ENCODE assay signal across 8 mouse cellular contexts in the genomic region with DNA sequence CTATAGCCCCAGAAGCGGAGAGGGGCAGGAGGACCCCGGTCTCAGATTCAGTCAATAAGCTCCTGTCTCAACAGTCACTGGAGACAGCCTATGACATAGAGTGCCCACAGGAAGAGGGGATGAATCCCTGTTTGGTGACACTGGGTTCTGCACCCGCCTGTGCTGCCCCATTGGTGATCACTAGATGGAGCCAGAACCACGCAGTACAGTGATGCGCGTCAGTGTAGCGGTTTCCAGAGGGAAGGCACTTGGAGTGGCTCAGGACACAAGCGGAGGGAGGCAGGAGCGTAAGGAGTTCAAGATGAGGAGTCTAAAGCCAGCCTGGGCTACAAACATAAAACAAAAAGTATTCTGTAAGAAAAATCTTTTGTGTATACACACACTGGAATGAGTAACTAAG. TPM values are rescaled to one million over a fixed set of nuclear protein-coding genes. Genes with fewer than 3 reads are reported as not detected.
DNase-seq lines count a peak whose midpoint lies in the region; ATAC-seq and TF ChIP-seq lines count a peak whose summit lies in the region.

No protein-coding gene starts in this region.

- H3K4me2 ChIP-seq in embryonic facial prominence, embryonic 15.5 days (replicated peaks) = no peak overlapping the region
- H3K4me2 ChIP-seq in limb, embryonic 13.5 days (replicated peaks) = no peak overlapping the region
- H3K4me2 ChIP-seq in midbrain, embryonic 14.5 days (ENCODE audit: low read length) = no peak overlapping the region

- peak; percentile 91; the same call in 1 of the 2 replicates for TF ChIP-seq CTCF in small intestine, adult 2 months (IDR thresholded peaks at IDR 0.05; ENCODE audit: extremely low read depth, insufficient read length, insufficient replicate concordance, low read depth, low read length)

- DNase-seq in 416B (ENCODE audit: low read depth) = peak; percentile 58
- DNase-seq in adrenal gland, postnatal 14 days = peak; percentile 88
- peak; percentile 53 to 74 for DNase-seq in heart, adult 9 months (ENCODE audit: low spot score in 2 of 2)
- peak; percentile 79 for DNase-seq in kidney, adult 9 months
- peak; percentile 92 for DNase-seq in midbrain, embryonic 14.5 days

- ATAC-seq in embryonic facial prominence, embryonic 15.5 days (ENCODE audit: insufficient number of reproducible peaks, low FRiP score, low TSS enrichment, low read depth) = peak; percentile 67; the same call in 1 of the 2 replicates
- peak; percentile 86 for ATAC-seq in limb, embryonic 13.5 days (ENCODE audit: low FRiP score, low read depth)
- ATAC-seq in midbrain, embryonic 14.5 days (ENCODE audit: low FRiP score, low TSS enrichment) = peak; percentile 75; the same call in 1 of the 2 replicates

- no peaks in the 10 kb centered on the region for H3K36me3 ChIP-seq in embryonic facial prominence, embryonic 15.5 days
- H3K36me3 ChIP-seq in limb, embryonic 13.5 days = no peaks in the 10 kb centered on the region
- H3K36me3 ChIP-seq in midbrain, embryonic 14.5 days (ENCODE audit: control insufficient read depth, insufficient read depth, low read length) = no peaks in the 10 kb centered on the region
- no peaks in the 10 kb centered on the region for H3K36me3 ChIP-seq in small intestine, adult 2 months (ENCODE audit: control insufficient read depth, insufficient read depth, low read length)

- H3K9me3 ChIP-seq in embryonic facial prominence, embryonic 15.5 days (replicated peaks) = no peaks in the 10 kb centered on the region
- no peaks in the 10 kb centered on the region for H3K9me3 ChIP-seq in limb, embryonic 13.5 days
- no peaks in the 10 kb centered on the region for H3K9me3 ChIP-seq in midbrain, embryonic 14.5 days (ENCODE audit: control insufficient read depth, low read length)

- WGBS in embryonic facial prominence, embryonic 15.5 days = 9% methylated on average over 9 of the region's 9 CpGs
- WGBS in limb, embryonic 13.5 days = 8% methylated on average over 9 of the region's 9 CpGs
- 9% methylated on average over 9 of the region's 9 CpGs for WGBS in midbrain, embryonic 14.5 days
- WGBS in small intestine, adult 2 months = 18% methylated on average over 9 of the region's 9 CpGs

- H3K27me3 ChIP-seq in embryonic facial prominence, embryonic 15.5 days = no peaks in the 10 kb centered on the region
- peaks cover 4% of the 10 kb centered on the region; the same call in 1 of the 2 replicates for H3K27me3 ChIP-seq in limb, embryonic 13.5 days
- H3K27me3 ChIP-seq in midbrain, embryonic 14.5 days (ENCODE audit: control insufficient read depth, insufficient read depth, low read length) = peaks cover 4% of the 10 kb centered on the region; the same call in 1 of the 2 replicates
- no peaks in the 10 kb centered on the region for H3K27me3 ChIP-seq in small intestine, adult 2 months (ENCODE audit: control insufficient read depth, insufficient read depth, low read length)

- no peak overlapping the region for H3K9ac ChIP-seq in embryonic facial prominence, embryonic 15.5 days
- H3K9ac ChIP-seq in limb, embryonic 13.5 days = no peak overlapping the region
- no peak overlapping the region for H3K9ac ChIP-seq in midbrain, embryonic 14.5 days (replicated peaks; ENCODE audit: low read length)

- TF ChIP-seq POLR2A in small intestine, adult 2 months (IDR thresholded peaks at IDR 0.05; ENCODE audit: low read depth, low read length) = no peak

- peaks cover 11% of the 10 kb centered on the region for H3K4me1 ChIP-seq in embryonic facial prominence, embryonic 15.5 days
- H3K4me1 ChIP-seq in limb, embryonic 13.5 days = peaks cover 12% of the 10 kb centered on the region
- H3K4me1 ChIP-seq in midbrain, embryonic 14.5 days (ENCODE audit: control insufficient read depth, insufficient read depth, low read length) = peaks cover 23% of the 10 kb centered on the region
- H3K4me1 ChIP-seq in small intestine, adult 2 months (ENCODE audit: control insufficient read depth, insufficient read depth, insufficient read length, low read length) = peaks cover 15% of the 10 kb centered on the region

- no peak overlapping the region for H3K27ac ChIP-seq in embryonic facial prominence, embryonic 15.5 days (replicated peaks)
- no peak overlapping the region for H3K27ac ChIP-seq in limb, embryonic 13.5 days
- no peak overlapping the region for H3K27ac ChIP-seq in midbrain, embryonic 14.5 days (replicated peaks; ENCODE audit: low read depth, low read length)
- H3K27ac ChIP-seq in small intestine, adult 2 months (ENCODE audit: insufficient read depth, low read depth, low read length) = no peak overlapping the region

- no peak overlapping the region for H3K4me3 ChIP-seq in embryonic facial prominence, embryonic 15.5 days (replicated peaks)
- no peak overlapping the region for H3K4me3 ChIP-seq in limb, embryonic 13.5 days
- H3K4me3 ChIP-seq in midbrain, embryonic 14.5 days (replicated peaks; ENCODE audit: low read depth, low read length) = no peak overlapping the region
- no peak overlapping the region for H3K4me3 ChIP-seq in small intestine, adult 2 months (ENCODE audit: low read depth, low read length)

RNA-seq across cellular contexts. Expression of gene Rfx2, which starts 22.3 kb away (rescaled TPM):
- 5.9 and 6.0 TPM in 2 replicates for total RNA-seq in adrenal gland, postnatal 14 days (2021)
- polyA plus RNA-seq in embryonic facial prominence, embryonic 15.5 days (2015; fragmentation: Nextera tagmentation; extraction: Ambion mirVana) = 7.5 and 9.9 TPM in 2 replicates
- 4.5 and 4.9 TPM in 2 replicates for polyA plus RNA-seq in limb, embryonic 13.5 days (2015; fragmentation: Nextera tagmentation; extraction: Ambion mirVana)
- polyA plus RNA-seq in midbrain, embryonic 14.5 days (2014; fragmentation: Nextera tagmentation; extraction: Ambion mirVana) = 2.2 and 4.1 TPM in 2 replicates
- polyA plus RNA-seq in small intestine, adult 2 months (2012; rRNA removed) = 7.7 and 15.4 TPM in 2 replicates

RNA-seq across cellular contexts. Expression of gene Prr22, which starts 38.5 kb away (rescaled TPM):
- 0.30 and 1.0 TPM in 2 replicates for total RNA-seq in adrenal gland, postnatal 14 days (2021)
- polyA plus RNA-seq in embryonic facial prominence, embryonic 15.5 days (2015; fragmentation: Nextera tagmentation; extraction: Ambion mirVana) = 0.49 and 1.2 TPM in 2 replicates
- polyA plus RNA-seq in limb, embryonic 13.5 days (2015; fragmentation: Nextera tagmentation; extraction: Ambion mirVana) = 1.4 and 1.5 TPM in 2 replicates
- 0.63 and 0.78 TPM in 2 replicates for polyA plus RNA-seq in midbrain, embryonic 14.5 days (2014; fragmentation: Nextera tagmentation; extraction: Ambion mirVana)
- 2.0 and 3.7 TPM in 2 replicates for polyA plus RNA-seq in small intestine, adult 2 months (2012; rRNA removed)

RNA-seq across cellular contexts. Expression of gene Dus3l, which starts 44.0 kb away (rescaled TPM):
- 29.1 and 37.2 TPM in 2 replicates for total RNA-seq in adrenal gland, postnatal 14 days (2021)
- polyA plus RNA-seq in embryonic facial prominence, embryonic 15.5 days (2015; fragmentation: Nextera tagmentation; extraction: Ambion mirVana) = 44.4 and 47.8 TPM in 2 replicates
- 47.7 and 50.5 TPM in 2 replicates for polyA plus RNA-seq in limb, embryonic 13.5 days (2015; fragmentation: Nextera tagmentation; extraction: Ambion mirVana)
- polyA plus RNA-seq in midbrain, embryonic 14.5 days (2014; fragmentation: Nextera tagmentation; extraction: Ambion mirVana) = 72.8 and 73.7 TPM in 2 replicates
- 32.1 and 55.6 TPM in 2 replicates for polyA plus RNA-seq in small intestine, adult 2 months (2012; rRNA removed)

RNA-seq across cellular contexts. Expression of gene Nrtn, which starts 51.2 kb away (rescaled TPM):
- total RNA-seq in adrenal gland, postnatal 14 days (2021) = 4.5 and 4.8 TPM in 2 replicates
- 24.6 and 29.5 TPM in 2 replicates for polyA plus RNA-seq in embryonic facial prominence, embryonic 15.5 days (2015; fragmentation: Nextera tagmentation; extraction: Ambion mirVana)
- polyA plus RNA-seq in limb, embryonic 13.5 days (2015; fragmentation: Nextera tagmentation; extraction: Ambion mirVana) = 14.1 TPM in 2 replicates
- polyA plus RNA-seq in midbrain, embryonic 14.5 days (2014; fragmentation: Nextera tagmentation; extraction: Ambion mirVana) = 4.4 and 7.3 TPM in 2 replicates
- 34.9 and 36.8 TPM in 2 replicates for polyA plus RNA-seq in small intestine, adult 2 months (2012; rRNA removed)
